Mouse (Mus musculus) lung, postnatal 4 days (tissue): Measurements from ENCODE around the gene Satb2.
A peak's percentile ranks its signal among the peaks of the same experiment; 100 is the strongest.
"Not testable (repeated sequence)": the region's sequence is repeated elsewhere in the genome, so short reads cannot be mapped to it uniquely, and the experiment has no call there.

Experiments
- DNase-seq, 2 experiments: peaks; one replicate each; pipeline ENCODE4 v3.0.0; 2021

Gene Satb2

GRCm38 (mm10) chr1:56822735-56823134, 155.7 kb downstream of the Satb2 start:
- DNase-seq: no peak

- no peak for DNase-seq
Observed at GRCm38 (mm10) chr1:56822025-56822424, 156.4 kb downstream of the Satb2 start.

GRCm38 (mm10) chr1:56813506-56813905, 164.9 kb downstream of the Satb2 start:
- no peak for DNase-seq

- no peak for DNase-seq
Observed at GRCm38 (mm10) chr1:56812961-56813360, 165.5 kb downstream of the Satb2 start.

GRCm38 (mm10) chr1:56811486-56811885, 167.0 kb downstream of the Satb2 start:
- DNase-seq: no peak

GRCm38 (mm10) chr1:56806006-56806405, 172.4 kb downstream of the Satb2 start:
- no peak for DNase-seq

GRCm38 (mm10) chr1:56800611-56801010, 177.8 kb downstream of the Satb2 start:
- no peak for DNase-seq

GRCm38 (mm10) chr1:56795016-56795608, 183.3 kb downstream of the Satb2 start:
- peak in 1 of 2 experiments; percentile 5 for DNase-seq

- DNase-seq: no peak
Observed at GRCm38 (mm10) chr1:56789641-56790040, 188.8 kb downstream of the Satb2 start.

GRCm38 (mm10) chr1:56782139-56782538, 196.3 kb downstream of the Satb2 start:
- not testable (repeated sequence) for DNase-seq

GRCm38 (mm10) chr1:56764205-56764604, 214.2 kb downstream of the Satb2 start:
- DNase-seq: no peak

GRCm38 (mm10) chr1:56761512-56761911, 216.9 kb downstream of the Satb2 start:
- no peak for DNase-seq

GRCm38 (mm10) chr1:56753283-56753682, 225.2 kb downstream of the Satb2 start:
- no peak for DNase-seq

GRCm38 (mm10) chr1:56750693-56751092, 227.8 kb downstream of the Satb2 start:
- no peak for DNase-seq

GRCm38 (mm10) chr1:56749629-56750311, 228.7 kb downstream of the Satb2 start:
- DNase-seq: no peak

- DNase-seq: no peak
Observed at GRCm38 (mm10) chr1:56748876-56749493, 229.5 kb downstream of the Satb2 start.
